In genomic region chr2:72662979-72663780, GRCm38 (mm10) we compare ENCODE assay signal across 31 mouse cellular contexts.
DNase-seq lines count a peak whose midpoint lies in the region; ATAC-seq and TF ChIP-seq lines count a peak whose summit lies in the region.
"Had no signal": no experiment of that assay in that cellular context is flagged by ENCODE, and none has a peak within 500 bp of the region (broad histone marks: within the 10 kb centered on the region; RNA-seq: fewer than 3 reads in every experiment).

No protein-coding gene starts in this region.

- H3K27me3 ChIP-seq in kidney, postnatal 0 days (ENCODE audit: insufficient read depth, low read length): no peaks in the 10 kb centered on the region
- no peaks in the 10 kb centered on the region for H3K27me3 ChIP-seq in kidney, embryonic 16.5 days (ENCODE audit: insufficient read depth, low read length)
- no peaks in the 10 kb centered on the region for H3K27me3 ChIP-seq in lung, postnatal 0 days (replicated peaks; ENCODE audit: insufficient read depth, low read length)
- H3K27me3 ChIP-seq: embryonic facial prominence, embryonic 12.5 days; forebrain, embryonic 15.5 days; heart, embryonic 13.5 days had no signal

- no peaks in the 10 kb centered on the region for H3K9me3 ChIP-seq in kidney, postnatal 0 days (replicated peaks; ENCODE audit: low read length)
- H3K9me3 ChIP-seq in kidney, embryonic 16.5 days (ENCODE audit: low read length): no peaks in the 10 kb centered on the region
- H3K9me3 ChIP-seq in lung, postnatal 0 days (ENCODE audit: low read length): no peaks in the 10 kb centered on the region
- no peaks in the 10 kb centered on the region for H3K9me3 ChIP-seq in ES-E14 (ENCODE audit: control insufficient read depth, insufficient read depth, low read depth, low read length)
- H3K9me3 ChIP-seq: embryonic facial prominence, embryonic 12.5 days; forebrain, embryonic 10.5 days; forebrain, embryonic 15.5 days; heart, embryonic 13.5 days had no signal

- peak; percentile 53 for DNase-seq in kidney, postnatal 0 days (ENCODE audit: low spot score)
- peak; percentile 74 for DNase-seq in lung, postnatal 0 days (ENCODE audit: low spot score)
- DNase-seq in lung, adult 2 months: no peak
- peak; percentile 12 for DNase-seq in ES-E14 (ENCODE audit: low read depth, low spot score)
- peak; percentile 43 for DNase-seq in ZHBTc4 (ENCODE audit: low read depth, low spot score)
- DNase-seq in adrenal gland, postnatal 4 days (ENCODE audit: low spot score in 2 of 2): no peak
- DNase-seq: adrenal gland, postnatal 25 days; cerebellum, adult 18-20 months; cerebellum, postnatal 10 days; gastrocnemius, adult 2 months; gastrocnemius, postnatal 36 days; heart, adult 2 months; heart, postnatal 10 days; kidney, adult 9 months; kidney, postnatal 25 days; left cerebral cortex, postnatal 4 days; liver; midbrain, embryonic 14.5 days; spleen, adult 18-20 months; thymus, adult 2 months; thymus, postnatal 36 days had no signal

- in situ Hi-C loops in ES-E14 (cut with MboI; ENCODE audit: low sequenced_read_pairs in 2 of 2, unreplicated experiment in 2 of 2): no loop called here

- H3K4me1 ChIP-seq in kidney, postnatal 0 days (replicated peaks; ENCODE audit: insufficient read depth, low read length): no peaks in the 10 kb centered on the region
- no peaks in the 10 kb centered on the region for H3K4me1 ChIP-seq in kidney, embryonic 16.5 days (ENCODE audit: insufficient read depth, low read length)
- H3K4me1 ChIP-seq in lung, postnatal 0 days (ENCODE audit: insufficient read depth, low read depth, low read length): no peaks in the 10 kb centered on the region
- H3K4me1 ChIP-seq in lung, adult 2 months (ENCODE audit: control insufficient read depth, insufficient read depth, low read length): no peaks in the 10 kb centered on the region
- no peaks in the 10 kb centered on the region for H3K4me1 ChIP-seq in ES-E14 (ENCODE audit: control insufficient read depth in 2 of 2, insufficient read depth in 2 of 2, low read length in 2 of 2, poor library complexity in 1 of 2)
- H3K4me1 ChIP-seq: embryonic facial prominence, embryonic 12.5 days; forebrain, embryonic 10.5 days; forebrain, embryonic 15.5 days had no signal

- TF ChIP-seq POLR2A in lung, adult 2 months (IDR thresholded peaks at IDR 0.05; ENCODE audit: borderline replicate concordance, extremely low read depth, low read depth, low read length): no peak

- no peak overlapping the region for H3K4me3 ChIP-seq in kidney, postnatal 0 days (replicated peaks; ENCODE audit: low read depth, low read length)
- H3K4me3 ChIP-seq in kidney, embryonic 16.5 days (ENCODE audit: low read length): no peak overlapping the region
- H3K4me3 ChIP-seq in lung, postnatal 0 days (ENCODE audit: low read depth, low read length): no peak overlapping the region
- H3K4me3 ChIP-seq in lung, adult 2 months (replicated peaks; ENCODE audit: extremely low read depth, low read depth, low read length): no peak overlapping the region
- no peak overlapping the region for H3K4me3 ChIP-seq in ES-E14 (ENCODE audit: insufficient read depth in 1 of 2, low read depth in 1 of 2, low read length in 2 of 2, poor library complexity in 1 of 2, severe bottlenecking in 1 of 2)
- H3K4me3 ChIP-seq: embryonic facial prominence, embryonic 12.5 days; forebrain, embryonic 10.5 days; forebrain, embryonic 15.5 days; gastrocnemius, adult 2 months; heart, adult 2 months; heart, embryonic 13.5 days had no signal

- no peak overlapping the region for H3K27ac ChIP-seq in kidney, postnatal 0 days
- no peak overlapping the region for H3K27ac ChIP-seq in kidney, embryonic 16.5 days (ENCODE audit: low read length)
- no peak overlapping the region for H3K27ac ChIP-seq in lung, postnatal 0 days (ENCODE audit: low read length)
- H3K27ac ChIP-seq in ES-E14 (ENCODE audit: insufficient read depth, low read depth, low read length, poor library complexity, severe bottlenecking): no peak overlapping the region
- H3K27ac ChIP-seq: embryonic facial prominence, embryonic 12.5 days; forebrain, embryonic 10.5 days; forebrain, embryonic 15.5 days; gastrocnemius, adult 2 months; heart, adult 2 months; heart, embryonic 13.5 days; hindbrain, embryonic 14.5 days; liver, embryonic 14.5 days had no signal

- H3K4me2 ChIP-seq in kidney, postnatal 0 days (ENCODE audit: low read length): no peak overlapping the region
- no peak overlapping the region for H3K4me2 ChIP-seq in kidney, embryonic 16.5 days (replicated peaks; ENCODE audit: low read depth, low read length)
- no peak overlapping the region for H3K4me2 ChIP-seq in lung, postnatal 0 days (replicated peaks; ENCODE audit: low read depth, low read length)
- H3K4me2 ChIP-seq: embryonic facial prominence, embryonic 12.5 days; forebrain, embryonic 15.5 days; heart, embryonic 13.5 days; hindbrain, embryonic 14.5 days; lung, embryonic 14.5 days had no signal

- no peak for TF ChIP-seq CTCF in kidney, postnatal 0 days (IDR thresholded peaks at IDR 0.05; ENCODE audit: low read depth)
- TF ChIP-seq CTCF in lung, postnatal 0 days (IDR thresholded peaks at IDR 0.05): no peak
- no peak for TF ChIP-seq CTCF in lung, adult 2 months (IDR thresholded peaks at IDR 0.05; ENCODE audit: insufficient read depth, low read length)

- 44% methylated on average over 8 of the region's 8 CpGs for WGBS in kidney, postnatal 0 days
- 54% methylated on average over 8 of the region's 8 CpGs for WGBS in kidney, embryonic 16.5 days
- WGBS in lung, postnatal 0 days: 43% methylated on average over 8 of the region's 8 CpGs
- 50% methylated on average over 8 of the region's 8 CpGs for WGBS in lung, adult 2 months

- H3K36me3 ChIP-seq in kidney, postnatal 0 days (ENCODE audit: insufficient read depth, low read length): no peaks in the 10 kb centered on the region
- no peaks in the 10 kb centered on the region for H3K36me3 ChIP-seq in kidney, embryonic 16.5 days (ENCODE audit: insufficient read depth, low read length)
- no peaks in the 10 kb centered on the region for H3K36me3 ChIP-seq in lung, postnatal 0 days (ENCODE audit: insufficient read depth, low read length)
- H3K36me3 ChIP-seq in ES-E14 (ENCODE audit: control insufficient read depth, insufficient read depth, low read length, poor library complexity, severe bottlenecking): no peaks in the 10 kb centered on the region
- H3K36me3 ChIP-seq: embryonic facial prominence, embryonic 12.5 days; forebrain, embryonic 10.5 days; forebrain, embryonic 15.5 days; heart, embryonic 13.5 days had no signal

- H3K9ac ChIP-seq in kidney, postnatal 0 days (ENCODE audit: low read depth, low read length): no peak overlapping the region
- H3K9ac ChIP-seq in kidney, embryonic 16.5 days (replicated peaks; ENCODE audit: low read length): no peak overlapping the region
- no peak overlapping the region for H3K9ac ChIP-seq in lung, postnatal 0 days (replicated peaks; ENCODE audit: low read depth)
- H3K9ac ChIP-seq in ES-E14 (ENCODE audit: insufficient read depth, low read depth, low read length, poor library complexity, severe bottlenecking): no peak overlapping the region
- H3K9ac ChIP-seq: embryonic facial prominence, embryonic 12.5 days; forebrain, embryonic 15.5 days; heart, embryonic 13.5 days; hindbrain, embryonic 14.5 days; liver, embryonic 14.5 days; lung, embryonic 14.5 days had no signal

- ATAC-seq in kidney, postnatal 0 days (replicated peaks; ENCODE audit: low FRiP score, low read depth): no peak
- no peak for ATAC-seq in kidney, embryonic 16.5 days (ENCODE audit: low FRiP score, low TSS enrichment)
- peak; percentile 88 for ATAC-seq in lung, postnatal 0 days
- ATAC-seq: CD4-positive, CD25-positive, alpha-beta regulatory T cell, adult 4 months; forebrain, embryonic 15.5 days; intestine, postnatal 0 days had no signal

- TF ChIP-seq EP300 in lung, postnatal 0 days (IDR thresholded peaks at IDR 0.05): peak; percentile 26; the same call in 1 of the 2 replicates

TF ChIP-seq in ES-E14, 5 proteins besides CTCF, POLR2A, EP300 and RAD21:
- TF ChIP-seq MAFK (IDR thresholded peaks at IDR 0.05; ENCODE audit: insufficient read depth, low read depth, low read length) (no peak), CHD2 (IDR thresholded peaks at IDR 0.05; ENCODE audit: low read depth, low read length) (no peak), ZC3H11A (IDR thresholded peaks at IDR 0.05; ENCODE audit: borderline replicate concordance, low read depth, low read length) (no peak), HCFC1 (IDR thresholded peaks at IDR 0.05; ENCODE audit: borderline replicate concordance, insufficient read depth, low read length) (no peak), ZNF384 (IDR thresholded peaks at IDR 0.05; ENCODE audit: low read depth, low read length) (no peak)

Comparison
In these comparisons a context has a peak if more than half of its experiments do, and no peak if none do; other contexts are left out.
1. DNase-seq: peak in kidney, postnatal 0 days (single experiment), lung, postnatal 0 days (single experiment), ES-E14 (single experiment) and ZHBTc4 (single experiment); none in lung, adult 2 months (single experiment) and adrenal gland, postnatal 4 days (0 of 2).